Mouse (Mus musculus) cortical plate, adult 2 months (tissue): ENCODE results near the gene Ndufb10.
A peak's percentile ranks its signal among the peaks of the same experiment; 100 is the strongest.

Experiments used
- CTCF ChIP-seq: fragments of 200-500 bp; IDR thresholded peaks from 2 replicates; pipeline ENCODE4 v1.5.1; 2011; ENCODE audit warnings: mild to moderate bottlenecking, control low read depth, low read length; ENCODE audit not compliant: insufficient read depth; ENCODE audit errors: extremely low read depth
- POLR2A ChIP-seq: fragments of 200-500 bp; IDR thresholded peaks from 2 replicates; pipeline ENCODE4 v1.6.1; 2011; ENCODE audit warnings: mild to moderate bottlenecking, low read length, control low read depth; ENCODE audit not compliant: insufficient read depth; ENCODE audit errors: extremely low read depth

DNA sequence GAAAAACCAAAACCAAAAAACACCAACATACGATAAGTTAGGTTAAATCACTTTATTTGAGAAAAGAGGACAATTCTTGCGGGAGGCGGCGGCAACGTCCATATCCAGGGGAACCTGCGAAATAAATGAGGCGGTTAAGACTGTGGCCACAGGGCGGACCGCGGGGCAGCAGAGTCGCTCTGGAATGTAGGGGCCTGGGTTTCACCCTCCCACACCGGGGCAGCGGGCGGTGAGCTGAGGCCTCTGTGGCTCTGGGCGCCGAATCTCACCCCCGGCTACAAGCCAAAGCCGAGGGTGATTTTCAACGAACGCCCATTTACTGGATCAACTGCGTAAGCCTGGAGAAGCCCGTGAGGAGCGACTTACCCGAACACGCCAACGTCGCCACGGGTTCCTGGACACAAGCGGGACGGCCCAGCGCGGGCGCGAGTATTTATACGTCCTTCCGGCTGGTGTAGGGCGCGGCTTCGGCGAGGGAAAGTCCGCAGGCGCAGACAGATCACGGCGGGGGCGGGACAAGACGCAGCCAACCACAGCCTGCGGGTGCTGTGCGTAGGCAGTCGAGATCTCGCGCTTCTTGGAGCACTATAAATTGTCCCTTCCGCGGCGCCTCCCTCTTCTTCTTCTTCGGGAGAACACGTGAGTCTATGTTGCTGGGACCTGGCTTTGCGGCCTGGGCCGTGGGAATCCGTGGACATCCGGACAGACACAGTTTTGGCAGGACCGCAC, 4.6 kb downstream of the Ndufb10 start:
- TF ChIP-seq CTCF (no peak), POLR2A (peak; percentile 99)
